Mouse (Mus musculus): ENCODE data around the gene Tns3. TPM values are rescaled to one million over a fixed set of nuclear protein-coding genes. Genes with fewer than 3 reads are reported as not detected.

The Tns3 gene
- polyA plus RNA-seq, 1 experiment: 57.4 TPM

DNA sequence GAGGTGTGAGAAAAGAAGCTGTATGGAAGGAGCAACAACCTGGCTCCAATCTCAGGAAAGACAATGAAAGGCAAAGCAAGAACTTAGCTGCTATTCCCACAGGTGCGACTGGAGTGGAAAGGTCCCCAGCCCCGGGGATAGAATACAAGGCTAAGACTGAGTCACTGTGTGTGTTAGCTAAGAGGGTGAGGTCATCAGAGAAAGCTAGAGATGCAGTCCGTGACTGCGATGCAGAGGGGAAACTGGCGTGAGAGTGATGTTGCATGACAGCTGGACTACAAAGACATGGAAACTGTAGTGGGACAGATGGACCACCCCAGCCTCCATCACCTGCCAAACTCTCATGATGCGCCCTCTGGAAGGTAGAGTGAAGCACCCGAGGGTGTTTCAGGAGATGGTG lies 154.7 kb downstream of the Tns3 start:
- H3K27me3 ChIP-seq (ENCODE audit: control insufficient read depth, insufficient read depth, insufficient read length): no peaks in the 10 kb centered on the region
- TF ChIP-seq MYOD1 (IDR thresholded peaks at IDR 0.05; ENCODE audit: control insufficient read depth, insufficient read length, low read depth) (peak; percentile 72), MAX (IDR thresholded peaks at IDR 0.05) (no peak)
- peaks cover 38% of the 10 kb centered on the region for H3K36me3 ChIP-seq (ENCODE audit: control insufficient read depth, insufficient read depth)
- no peaks in the 10 kb centered on the region for H3K79me2 ChIP-seq (ENCODE audit: control insufficient read depth, insufficient read depth)
- H3K79me3 ChIP-seq (ENCODE audit: low read depth): no peaks in the 10 kb centered on the region
- H3K4me3 ChIP-seq (ENCODE audit: insufficient read depth, poor library complexity, severe bottlenecking): no peak overlapping the region
- H3ac ChIP-seq (ENCODE audit: control insufficient read depth, insufficient read length, low read depth): no peak overlapping the region

DNA sequence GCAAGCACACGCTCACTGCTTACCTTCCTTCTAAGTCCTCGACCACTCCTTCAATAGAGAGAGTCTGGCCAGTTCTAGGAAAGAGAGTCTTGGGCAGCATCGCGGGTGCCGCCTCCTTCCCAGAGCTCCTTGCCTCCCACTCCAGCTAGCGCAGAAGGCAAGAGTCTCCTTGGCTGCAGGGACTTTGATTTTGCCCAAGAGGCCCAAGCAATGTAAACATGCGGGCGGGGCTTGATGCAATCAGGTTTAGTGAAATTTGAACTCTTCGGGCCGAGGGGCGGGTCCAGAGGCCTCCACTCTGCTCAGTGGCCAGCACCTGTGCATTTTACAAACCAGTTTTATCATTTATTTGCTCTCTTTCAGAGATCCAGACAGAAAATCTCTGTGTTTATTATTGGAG lies 160.6 kb downstream of the Tns3 start:
- TF ChIP-seq USF1 (IDR thresholded peaks at IDR 0.05; ENCODE audit: low read depth): no peak
- TF ChIP-seq CTCF (IDR thresholded peaks at IDR 0.05; ENCODE audit: control insufficient read depth, insufficient read depth, insufficient read length): no peak
- TF ChIP-seq CEBPB (IDR thresholded peaks at IDR 0.05; ENCODE audit: low read depth): no peak
- no peak for TF ChIP-seq MYOG (IDR thresholded peaks at IDR 0.05; ENCODE audit: control insufficient read depth, extremely low read depth, insufficient read length)
- no peak for TF ChIP-seq FOSL1 (IDR thresholded peaks at IDR 0.05; ENCODE audit: insufficient read depth, low read length, poor library complexity, severe bottlenecking)
- no peak for TF ChIP-seq MYOD1 (IDR thresholded peaks at IDR 0.05; ENCODE audit: control insufficient read depth, insufficient read length, low read depth)
- TF ChIP-seq MAX (IDR thresholded peaks at IDR 0.05): no peak
- Histone ChIP-seq H3K79me3 (ENCODE audit: low read depth) (no peaks in the 10 kb centered on the region), H3K79me2 (ENCODE audit: control insufficient read depth, insufficient read depth) (no peaks in the 10 kb centered on the region), H3K36me3 (ENCODE audit: control insufficient read depth, insufficient read depth) (peaks cover 38% of the 10 kb centered on the region), H3ac (ENCODE audit: control insufficient read depth, insufficient read length, low read depth) (no peak overlapping the region), H3K4me3 (ENCODE audit: insufficient read depth, poor library complexity, severe bottlenecking) (no peak overlapping the region), H3K27me3 (ENCODE audit: control insufficient read depth, insufficient read depth, insufficient read length) (no peaks in the 10 kb centered on the region)

DNA sequence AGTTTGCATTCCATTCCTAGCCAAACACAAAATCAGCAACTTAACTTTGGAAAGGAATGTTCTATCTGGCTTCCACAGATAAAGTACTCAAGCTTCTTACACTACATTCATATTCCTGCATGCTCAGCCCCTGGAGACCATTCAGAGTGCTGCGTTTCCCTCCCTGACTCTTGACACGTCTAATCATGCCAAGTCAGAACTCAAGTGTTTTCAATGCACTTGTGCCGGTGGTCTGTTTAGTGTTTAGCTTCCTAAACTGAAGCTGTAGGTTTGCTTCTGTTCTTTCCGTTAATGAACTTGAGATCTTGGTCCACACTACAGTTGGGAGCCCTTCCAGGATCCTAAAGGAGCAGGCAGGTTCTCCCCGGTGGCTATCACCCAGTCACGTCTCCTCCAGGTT lies 163.5 kb downstream of the Tns3 start:
- no peak overlapping the region for H3ac ChIP-seq (ENCODE audit: control insufficient read depth, insufficient read length, low read depth)
- H3K27me3 ChIP-seq (ENCODE audit: control insufficient read depth, insufficient read depth, insufficient read length): no peaks in the 10 kb centered on the region
- no peaks in the 10 kb centered on the region for H3K79me3 ChIP-seq (ENCODE audit: low read depth)
- H3K79me2 ChIP-seq (ENCODE audit: control insufficient read depth, insufficient read depth): no peaks in the 10 kb centered on the region
- peaks cover 26% of the 10 kb centered on the region for H3K36me3 ChIP-seq (ENCODE audit: control insufficient read depth, insufficient read depth)
- H3K4me3 ChIP-seq (ENCODE audit: insufficient read depth, poor library complexity, severe bottlenecking): no peak overlapping the region
- no peak for TF ChIP-seq MYOG (IDR thresholded peaks at IDR 0.05; ENCODE audit: control insufficient read depth, extremely low read depth, insufficient read length)
- no peak for TF ChIP-seq USF1 (IDR thresholded peaks at IDR 0.05; ENCODE audit: low read depth)
- no peak for TF ChIP-seq CEBPB (IDR thresholded peaks at IDR 0.05; ENCODE audit: low read depth)
- TF ChIP-seq MYOD1 (IDR thresholded peaks at IDR 0.05; ENCODE audit: control insufficient read depth, insufficient read length, low read depth): no peak
- no peak for TF ChIP-seq CTCF (IDR thresholded peaks at IDR 0.05; ENCODE audit: control insufficient read depth, insufficient read depth, insufficient read length)
- TF ChIP-seq MAX (IDR thresholded peaks at IDR 0.05): no peak
- no peak for TF ChIP-seq FOSL1 (IDR thresholded peaks at IDR 0.05; ENCODE audit: insufficient read depth, low read length, poor library complexity, severe bottlenecking)

DNA sequence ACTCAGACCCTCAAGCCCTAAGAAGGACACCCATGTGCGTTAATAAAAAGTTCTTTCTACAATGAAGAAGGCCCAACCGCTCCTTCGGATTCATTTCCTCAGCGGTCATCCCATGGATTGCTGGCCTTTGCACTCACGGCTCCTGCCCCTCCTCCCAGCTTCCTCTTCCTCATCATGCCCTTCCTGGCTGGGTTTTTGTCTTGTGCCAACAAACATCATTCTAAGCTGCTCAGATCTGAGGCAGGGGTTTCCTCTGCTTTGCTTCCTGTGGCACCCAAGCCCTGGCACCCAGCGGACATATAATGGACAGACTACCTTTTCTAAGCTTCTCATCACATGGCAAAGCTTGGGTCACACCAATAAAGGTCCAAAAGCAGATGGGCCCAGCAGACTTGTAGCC lies 167.2 kb downstream of the Tns3 start:
- no peaks in the 10 kb centered on the region for H3K27me3 ChIP-seq (ENCODE audit: control insufficient read depth, insufficient read depth, insufficient read length)
- H3K4me3 ChIP-seq (ENCODE audit: insufficient read depth, poor library complexity, severe bottlenecking): no peak overlapping the region
- peaks cover 32% of the 10 kb centered on the region for H3K36me3 ChIP-seq (ENCODE audit: control insufficient read depth, insufficient read depth)
- H3K79me2 ChIP-seq (ENCODE audit: control insufficient read depth, insufficient read depth): no peaks in the 10 kb centered on the region
- no peak for TF ChIP-seq USF1 (IDR thresholded peaks at IDR 0.05; ENCODE audit: low read depth)
- no peak for TF ChIP-seq MAX (IDR thresholded peaks at IDR 0.05)
- no peak for TF ChIP-seq CEBPB (IDR thresholded peaks at IDR 0.05; ENCODE audit: low read depth)
- no peak for TF ChIP-seq MYOD1 (IDR thresholded peaks at IDR 0.05; ENCODE audit: control insufficient read depth, insufficient read length, low read depth)
- no peak for TF ChIP-seq MYOG (IDR thresholded peaks at IDR 0.05; ENCODE audit: control insufficient read depth, extremely low read depth, insufficient read length)
- TF ChIP-seq FOSL1 (IDR thresholded peaks at IDR 0.05; ENCODE audit: insufficient read depth, low read length, poor library complexity, severe bottlenecking): no peak
- no peak for TF ChIP-seq CTCF (IDR thresholded peaks at IDR 0.05; ENCODE audit: control insufficient read depth, insufficient read depth, insufficient read length)
- no peaks in the 10 kb centered on the region for H3K79me3 ChIP-seq (ENCODE audit: low read depth)
- no peak overlapping the region for H3ac ChIP-seq (ENCODE audit: control insufficient read depth, insufficient read length, low read depth)

DNA sequence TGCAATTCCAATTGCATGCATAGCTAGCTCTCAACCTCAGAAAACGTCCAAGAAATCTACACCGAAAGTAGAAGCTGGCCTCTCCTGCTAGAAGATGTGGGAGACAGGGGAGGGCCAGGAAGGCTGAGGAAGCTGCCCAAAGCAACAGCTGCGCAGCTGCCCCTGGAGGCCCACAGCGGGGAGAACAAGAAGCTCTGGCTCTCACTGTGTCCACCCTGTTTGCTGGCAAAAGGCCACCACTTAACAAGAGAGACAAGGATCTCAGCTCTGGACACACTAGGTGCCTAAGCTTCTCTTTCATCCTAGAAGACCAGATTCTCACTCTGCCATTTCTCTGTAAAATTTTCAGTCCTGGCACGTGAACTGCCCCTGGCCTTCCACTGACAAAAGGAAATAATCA lies 167.6 kb downstream of the Tns3 start:
- Histone ChIP-seq H3K79me3 (ENCODE audit: low read depth) (no peaks in the 10 kb centered on the region), H3ac (ENCODE audit: control insufficient read depth, insufficient read length, low read depth) (no peak overlapping the region), H3K79me2 (ENCODE audit: control insufficient read depth, insufficient read depth) (no peaks in the 10 kb centered on the region), H3K4me3 (ENCODE audit: insufficient read depth, poor library complexity, severe bottlenecking) (no peak overlapping the region), H3K27me3 (ENCODE audit: control insufficient read depth, insufficient read depth, insufficient read length) (no peaks in the 10 kb centered on the region), H3K36me3 (ENCODE audit: control insufficient read depth, insufficient read depth) (peaks cover 36% of the 10 kb centered on the region)
- TF ChIP-seq USF1 (IDR thresholded peaks at IDR 0.05; ENCODE audit: low read depth) (no peak), FOSL1 (IDR thresholded peaks at IDR 0.05; ENCODE audit: insufficient read depth, low read length, poor library complexity, severe bottlenecking) (no peak), CEBPB (IDR thresholded peaks at IDR 0.05; ENCODE audit: low read depth) (no peak), MYOG (IDR thresholded peaks at IDR 0.05; ENCODE audit: control insufficient read depth, extremely low read depth, insufficient read length) (no peak), MAX (IDR thresholded peaks at IDR 0.05) (no peak), MYOD1 (IDR thresholded peaks at IDR 0.05; ENCODE audit: control insufficient read depth, insufficient read length, low read depth) (no peak), CTCF (IDR thresholded peaks at IDR 0.05; ENCODE audit: control insufficient read depth, insufficient read depth, insufficient read length) (no peak)

DNA sequence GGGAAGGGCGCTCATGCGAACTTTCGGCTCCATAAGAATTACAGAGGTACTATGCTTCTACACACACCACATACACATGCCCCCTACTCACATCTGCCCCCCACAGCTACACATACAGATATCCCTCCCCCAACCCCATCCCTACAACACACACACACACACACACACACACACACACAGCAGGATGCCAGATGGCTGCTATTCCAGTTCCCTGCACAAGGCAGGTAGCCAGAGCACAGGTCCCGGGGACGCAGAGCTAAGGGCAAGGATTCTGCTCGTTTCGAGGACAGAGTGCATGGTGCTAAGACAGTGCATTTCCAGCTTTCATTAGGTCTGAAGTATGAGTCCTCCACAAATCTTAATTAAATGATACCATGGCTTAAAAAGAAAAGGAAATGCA lies 168.5 kb downstream of the Tns3 start:
- Histone ChIP-seq H3K79me3 (ENCODE audit: low read depth) (no peaks in the 10 kb centered on the region), H3K4me3 (ENCODE audit: insufficient read depth, poor library complexity, severe bottlenecking) (no peak overlapping the region), H3K79me2 (ENCODE audit: control insufficient read depth, insufficient read depth) (no peaks in the 10 kb centered on the region), H3K36me3 (ENCODE audit: control insufficient read depth, insufficient read depth) (peaks cover 40% of the 10 kb centered on the region), H3K27me3 (ENCODE audit: control insufficient read depth, insufficient read depth, insufficient read length) (no peaks in the 10 kb centered on the region), H3ac (ENCODE audit: control insufficient read depth, insufficient read length, low read depth) (no peak overlapping the region)
- TF ChIP-seq CEBPB (IDR thresholded peaks at IDR 0.05; ENCODE audit: low read depth) (no peak), USF1 (IDR thresholded peaks at IDR 0.05; ENCODE audit: low read depth) (no peak), MYOG (IDR thresholded peaks at IDR 0.05; ENCODE audit: control insufficient read depth, extremely low read depth, insufficient read length) (no peak), MAX (IDR thresholded peaks at IDR 0.05) (no peak), MYOD1 (IDR thresholded peaks at IDR 0.05; ENCODE audit: control insufficient read depth, insufficient read length, low read depth) (no peak), CTCF (IDR thresholded peaks at IDR 0.05; ENCODE audit: control insufficient read depth, insufficient read depth, insufficient read length) (no peak), FOSL1 (IDR thresholded peaks at IDR 0.05; ENCODE audit: insufficient read depth, low read length, poor library complexity, severe bottlenecking) (no peak)

Data from C2C12 (cell line).